Mouse (Mus musculus): Measurements from ENCODE around the gene Rnf40.

DNA sequence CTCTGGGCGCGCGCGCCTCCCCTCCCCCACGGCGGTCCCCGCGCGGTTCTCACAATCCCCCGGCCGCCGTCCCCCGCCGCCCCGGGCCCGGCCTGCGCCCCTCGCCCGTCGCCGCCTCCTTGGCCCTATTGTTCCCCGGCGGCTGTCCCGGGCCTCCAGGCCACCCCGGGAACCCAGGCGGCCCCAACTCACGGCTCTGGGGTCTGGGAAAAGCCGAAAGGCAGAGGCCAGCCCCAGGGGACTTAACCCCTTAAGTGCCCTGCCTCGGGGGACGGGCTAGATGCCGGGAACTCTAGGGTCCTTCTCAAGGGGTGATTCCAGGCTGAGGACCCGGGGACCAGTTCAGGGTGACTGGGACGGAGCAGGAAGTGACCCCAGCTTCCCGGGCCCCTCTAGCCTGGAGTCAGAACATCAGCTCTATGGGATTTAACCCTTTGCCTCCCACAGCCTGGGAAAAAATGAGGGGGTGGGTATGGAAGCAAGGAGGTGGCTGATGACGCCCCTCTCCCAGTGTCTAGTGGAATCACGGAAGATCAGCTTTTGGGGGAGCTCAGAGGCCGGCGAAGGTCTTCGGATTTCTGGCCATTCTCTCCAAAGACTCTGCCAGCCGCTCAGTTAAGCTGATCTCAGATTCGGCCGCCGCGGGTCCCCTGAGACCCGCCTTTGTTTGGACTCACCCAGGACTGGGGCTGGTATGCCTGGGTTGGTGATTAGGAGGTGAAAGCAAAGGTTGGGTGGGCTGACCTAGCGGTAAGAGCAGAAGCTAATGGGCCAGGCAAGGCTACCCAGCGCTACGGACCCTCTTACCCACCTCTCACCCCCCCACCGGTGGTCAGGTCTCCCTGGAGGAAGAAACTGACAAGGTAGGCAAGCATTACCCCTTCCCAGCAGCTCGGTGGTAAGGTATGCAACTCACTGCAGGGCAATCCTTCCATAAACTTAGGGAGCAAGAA, 26.6 kb downstream of the Rnf40 start, which contains the start of gene Zfp629:
- TF ChIP-seq POLR2A (IDR thresholded peaks at IDR 0.05; ENCODE audit: insufficient read depth, low read depth, low read length) (no peak), CTCF (IDR thresholded peaks at IDR 0.05; ENCODE audit: insufficient read depth, low read depth, low read length) (no peak)

All from olfactory bulb, adult 2 months (tissue).